Mouse (Mus musculus) erythroblast, embryonic 14.5 days (primary cell): ENCODE data around the gene Gm20481.

ENCODE experiments used
- GATA1 ChIP-seq: IDR thresholded peaks from 2 replicates; pipeline ENCODE4 v1.6.1; 2012; ENCODE audit warnings: low read length, inconsistent platforms, mixed read lengths
- TAL1 ChIP-seq: IDR thresholded peaks from 3 replicates; pipeline ENCODE4 v1.6.1; 2012; ENCODE audit warnings: low read length, inconsistent platforms, mixed read lengths

- TF ChIP-seq TAL1 (no peak), GATA1 (no peak)
Observed at GRCm38 (mm10) chr17:34951636-34952377, 17.9 kb upstream of the Gm20481 start.
